Mouse (Mus musculus): ENCODE data around the gene Tlk1. TPM values are rescaled to one million over a fixed set of nuclear protein-coding genes. Genes with fewer than 3 reads are reported as not detected.

Gene Tlk1
- polyA plus RNA-seq, 1 experiment from 2014 or later: 27.0 TPM

DNA sequence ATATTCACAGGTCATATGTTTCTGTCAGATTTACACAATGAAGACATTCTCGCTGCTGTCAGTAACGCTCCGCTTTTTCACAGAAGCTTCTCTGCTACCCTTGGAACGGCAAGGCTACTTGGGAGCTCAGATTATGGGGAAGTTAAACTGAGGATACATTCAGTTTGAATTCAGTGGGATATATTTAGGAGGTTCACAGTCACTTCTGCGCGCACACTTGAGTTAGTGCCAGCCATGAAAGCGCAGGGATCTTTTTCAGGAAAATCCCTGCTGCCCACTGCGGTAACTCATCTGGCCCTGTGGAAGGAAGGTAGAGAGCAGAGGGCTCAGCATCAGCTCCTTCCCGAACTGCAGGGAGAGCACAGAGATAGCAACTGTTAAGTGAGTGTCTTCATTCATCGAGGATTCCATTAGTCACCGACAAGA, 27.3 kb upstream of the Tlk1 start:
- Histone ChIP-seq H3K4me1 (peaks cover 5% of the 10 kb centered on the region; the same call in 1 of the 2 replicates), H3K36me3 (no peaks in the 10 kb centered on the region), H3K4me3 (replicated peaks) (no peak overlapping the region), H3K27ac (no peak overlapping the region), H3K9ac (no peak overlapping the region), H3K27me3 (no peaks in the 10 kb centered on the region), H3K4me2 (peak overlapping the region; percentile 17), H3K9me3 (replicated peaks) (no peaks in the 10 kb centered on the region)
- WGBS: 38% methylated on average over 11 of the region's 11 CpGs
- peak; percentile 56; the same call in 1 of the 2 replicates for ATAC-seq (replicated peaks; ENCODE audit: low FRiP score)

DNA sequence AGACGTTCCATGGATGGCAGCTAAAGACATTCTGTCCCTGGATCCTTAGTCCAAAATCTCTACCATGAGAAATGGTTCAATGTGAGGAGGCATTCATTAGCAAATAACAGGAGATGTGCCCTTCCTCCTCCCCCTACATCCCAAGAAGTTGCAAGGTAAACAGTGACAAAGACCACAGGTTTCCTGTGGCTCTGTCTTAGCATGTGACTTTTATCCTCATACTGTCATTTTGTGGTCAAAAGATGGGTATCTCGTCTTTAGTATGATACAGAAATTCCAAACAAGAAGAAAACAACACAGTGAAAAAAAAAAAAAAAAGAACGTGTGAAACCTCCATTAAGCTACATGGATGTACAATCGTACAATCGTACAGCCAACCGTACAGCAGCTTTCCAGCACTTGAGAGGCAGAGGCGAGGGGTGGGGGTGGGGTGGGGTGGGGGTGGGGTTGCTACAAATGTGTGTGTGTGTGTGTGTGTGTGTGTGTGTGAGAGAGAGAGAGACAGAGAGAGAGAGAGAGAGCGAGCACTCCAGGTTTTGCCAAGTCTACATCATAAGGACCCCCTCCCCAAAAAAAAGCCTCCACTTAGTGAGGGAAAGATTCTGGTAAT, 26.8 kb upstream of the Tlk1 start:
- H3K4me2 ChIP-seq: no peak overlapping the region
- peaks cover 5% of the 10 kb centered on the region; the same call in 1 of the 2 replicates for H3K4me1 ChIP-seq
- H3K27me3 ChIP-seq: no peaks in the 10 kb centered on the region
- H3K9me3 ChIP-seq (replicated peaks): no peaks in the 10 kb centered on the region
- ATAC-seq (replicated peaks; ENCODE audit: low FRiP score): no peak
- H3K36me3 ChIP-seq: no peaks in the 10 kb centered on the region
- no peak overlapping the region for H3K4me3 ChIP-seq (replicated peaks)
- H3K27ac ChIP-seq: no peak overlapping the region
- no peak overlapping the region for H3K9ac ChIP-seq
- 66% methylated on average over 8 of the region's 8 CpGs for WGBS

- no peak overlapping the region for H3K27ac ChIP-seq
- H3K36me3 ChIP-seq: no peaks in the 10 kb centered on the region
- WGBS: 77% methylated on average over 2 of the region's 2 CpGs
- no peaks in the 10 kb centered on the region for H3K27me3 ChIP-seq
- no peak overlapping the region for H3K4me3 ChIP-seq (replicated peaks)
- H3K4me1 ChIP-seq: peaks cover 11% of the 10 kb centered on the region
- no peak overlapping the region for H3K4me2 ChIP-seq
- no peak overlapping the region for H3K9ac ChIP-seq
- no peak for ATAC-seq (replicated peaks; ENCODE audit: low FRiP score)
- no peaks in the 10 kb centered on the region for H3K9me3 ChIP-seq (replicated peaks)
Measured at GRCm38 (mm10) chr2:70845871-70846270, 20.3 kb upstream of the Tlk1 start.

DNA sequence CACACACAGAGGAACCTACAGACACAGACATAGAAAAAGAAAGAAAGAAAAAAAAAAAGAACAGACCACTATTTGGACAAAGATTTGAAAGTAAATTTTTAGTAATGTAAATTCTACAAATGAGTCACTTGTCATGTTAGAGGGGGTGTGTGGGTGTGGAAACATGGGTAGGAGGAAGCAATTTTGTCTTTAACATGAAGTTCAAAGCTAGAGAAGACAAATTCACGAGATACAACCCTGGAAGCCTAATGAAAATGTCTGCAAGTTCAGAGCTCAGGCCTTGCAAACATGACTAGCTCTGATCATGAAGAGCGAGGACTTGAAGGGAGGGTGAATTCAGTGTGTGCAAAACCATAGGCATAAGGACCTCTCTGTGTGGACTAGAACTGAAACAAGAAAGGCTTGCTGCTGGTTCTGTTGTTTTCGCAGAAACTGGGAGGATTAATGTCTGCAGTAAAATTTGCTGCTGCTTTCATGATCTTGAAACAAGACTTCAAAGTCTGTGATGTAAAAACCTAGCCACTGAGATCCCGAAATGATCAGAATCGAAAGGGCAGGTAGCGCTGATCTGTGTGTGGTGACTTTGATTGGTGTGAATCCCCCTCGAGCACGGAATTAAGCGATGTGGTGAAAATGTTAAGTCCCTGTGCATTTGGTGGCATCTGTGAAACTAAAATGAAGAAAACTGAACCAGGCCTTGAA, 19.3 kb upstream of the Tlk1 start:
- Histone ChIP-seq H3K27ac (no peak overlapping the region), H3K4me2 (no peak overlapping the region), H3K36me3 (no peaks in the 10 kb centered on the region), H3K27me3 (no peaks in the 10 kb centered on the region), H3K9ac (no peak overlapping the region), H3K4me1 (peaks cover 11% of the 10 kb centered on the region), H3K9me3 (replicated peaks) (no peaks in the 10 kb centered on the region), H3K4me3 (replicated peaks) (no peak overlapping the region)
- WGBS: 81% methylated on average over 9 of the region's 9 CpGs
- no peak for ATAC-seq (replicated peaks; ENCODE audit: low FRiP score)

DNA sequence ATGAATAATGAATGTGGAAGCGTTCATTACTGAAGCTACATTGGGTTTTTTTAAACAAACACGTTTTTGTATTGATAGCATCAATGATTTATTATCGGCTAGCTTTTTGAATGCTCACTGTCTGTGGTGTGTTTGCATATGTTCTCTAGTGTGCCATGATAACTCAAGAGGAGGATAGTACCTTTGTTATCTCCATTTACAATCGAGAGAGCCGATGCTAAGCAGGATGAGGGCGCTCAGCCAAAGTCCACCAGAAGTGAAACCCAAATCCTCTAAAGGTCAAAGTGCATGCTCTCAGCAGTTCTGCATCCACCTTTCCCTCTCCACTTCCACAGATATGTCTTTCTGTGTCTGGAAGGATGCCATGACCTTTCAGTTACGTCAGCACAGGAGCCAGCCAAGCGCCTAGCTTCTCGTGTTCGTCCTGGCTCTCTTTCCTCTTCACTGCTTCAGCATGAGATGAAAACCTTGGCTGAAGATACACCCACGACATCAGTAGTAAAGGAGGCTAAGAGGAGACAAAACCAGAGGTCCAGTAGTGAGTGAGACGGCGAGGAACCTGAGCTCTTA, 16.6 kb upstream of the Tlk1 start:
- Histone ChIP-seq H3K27ac (0 out of 2 replicates have a peak overlapping the region, but pooled peaks have one; percentile 27), H3K27me3 (no peaks in the 10 kb centered on the region), H3K9ac (no peak overlapping the region), H3K9me3 (replicated peaks) (no peaks in the 10 kb centered on the region), H3K4me1 (peaks cover 19% of the 10 kb centered on the region), H3K4me3 (replicated peaks) (no peak overlapping the region), H3K4me2 (peak overlapping the region; percentile 30), H3K36me3 (no peaks in the 10 kb centered on the region)
- WGBS: 24% methylated on average over 13 of the region's 13 CpGs
- 0 out of 2 replicates have a peak, but pooled peaks have one; percentile 40 for ATAC-seq (replicated peaks; ENCODE audit: low FRiP score)

DNA sequence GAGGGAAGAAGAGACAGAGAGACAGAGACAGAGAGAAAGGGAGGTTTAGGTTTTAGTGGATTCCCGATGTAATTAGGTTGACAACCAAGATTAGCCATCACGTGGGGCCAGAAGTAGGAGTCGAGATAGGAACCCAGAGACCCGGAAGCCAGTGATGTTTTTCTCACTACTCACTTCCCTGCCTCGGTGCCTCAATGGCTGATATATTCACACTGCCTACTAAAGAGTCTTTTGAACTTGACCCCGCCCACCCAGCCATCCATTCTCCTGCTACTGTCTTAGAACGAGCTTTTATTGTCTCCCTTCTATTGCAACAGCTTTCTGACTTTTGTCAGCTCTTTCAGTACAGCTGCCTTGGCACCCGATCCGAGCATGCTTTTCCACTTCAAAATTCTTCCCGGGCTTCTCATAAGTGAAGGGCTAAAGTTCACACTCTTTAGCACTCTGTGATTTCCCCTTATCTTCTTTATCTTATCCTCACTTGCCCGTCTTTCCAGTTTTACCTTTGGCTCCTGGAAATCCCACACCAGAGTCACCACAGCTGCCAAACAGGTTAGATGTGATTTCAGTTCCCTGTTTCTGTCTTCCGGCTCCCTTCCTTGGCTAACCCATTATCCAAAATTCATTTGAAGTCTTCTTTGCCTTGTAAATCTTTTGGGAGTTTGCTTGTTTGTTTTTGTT, 13.1 kb upstream of the Tlk1 start:
- no peaks in the 10 kb centered on the region for H3K9me3 ChIP-seq (replicated peaks)
- 29% methylated on average over 12 of the region's 12 CpGs for WGBS
- H3K27ac ChIP-seq: no peak overlapping the region
- no peak for ATAC-seq (replicated peaks; ENCODE audit: low FRiP score)
- H3K4me2 ChIP-seq: 0 out of 2 replicates have a peak overlapping the region, but pooled peaks have one; percentile 12
- no peak overlapping the region for H3K4me3 ChIP-seq (replicated peaks)
- H3K4me1 ChIP-seq: peaks cover 19% of the 10 kb centered on the region
- H3K36me3 ChIP-seq: no peaks in the 10 kb centered on the region
- H3K9ac ChIP-seq: no peak overlapping the region
- no peaks in the 10 kb centered on the region for H3K27me3 ChIP-seq

DNA sequence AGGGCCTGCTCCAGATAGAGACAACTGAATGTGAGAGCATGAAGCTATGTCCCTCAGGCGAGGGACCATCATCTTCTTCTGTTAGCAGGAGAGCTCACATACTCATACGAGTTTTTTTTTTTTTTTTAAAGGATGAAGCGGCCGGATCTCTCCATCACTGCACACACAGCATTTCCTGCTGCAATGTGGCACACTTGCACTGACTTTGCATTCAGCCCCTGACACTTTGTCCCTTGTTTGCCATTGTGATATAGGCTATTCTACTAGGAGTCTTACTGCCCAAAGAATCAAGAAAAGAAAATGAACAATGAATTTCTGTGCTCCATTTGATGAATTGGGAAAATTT, 10.8 kb upstream of the Tlk1 start:
- H3K4me1 ChIP-seq: peaks cover 10% of the 10 kb centered on the region; the same call in 1 of the 2 replicates
- H3K4me2 ChIP-seq: no peak overlapping the region
- WGBS: 60% methylated on average over 4 of the region's 4 CpGs
- H3K9ac ChIP-seq: no peak overlapping the region
- no peaks in the 10 kb centered on the region for H3K9me3 ChIP-seq (replicated peaks)
- no peaks in the 10 kb centered on the region for H3K27me3 ChIP-seq
- H3K36me3 ChIP-seq: no peaks in the 10 kb centered on the region
- no peak overlapping the region for H3K4me3 ChIP-seq (replicated peaks)
- no peak overlapping the region for H3K27ac ChIP-seq
- ATAC-seq (replicated peaks; ENCODE audit: low FRiP score): no peak

GRCm38 (mm10) chr2:70835641-70836305, 10.2 kb upstream of the Tlk1 start:
- WGBS: 69% methylated on average over 9 of the region's 9 CpGs
- Histone ChIP-seq H3K27ac (no peak overlapping the region), H3K4me2 (no peak overlapping the region), H3K4me1 (peaks cover 8% of the 10 kb centered on the region; the same call in 1 of the 2 replicates), H3K27me3 (no peaks in the 10 kb centered on the region), H3K9me3 (replicated peaks) (no peaks in the 10 kb centered on the region), H3K4me3 (replicated peaks) (no peak overlapping the region), H3K36me3 (no peaks in the 10 kb centered on the region), H3K9ac (no peak overlapping the region)
- no peak for ATAC-seq (replicated peaks; ENCODE audit: low FRiP score)

- no peak overlapping the region for H3K4me3 ChIP-seq (replicated peaks)
- 81% methylated on average over 2 of the region's 2 CpGs for WGBS
- H3K36me3 ChIP-seq: no peaks in the 10 kb centered on the region
- no peak for ATAC-seq (replicated peaks; ENCODE audit: low FRiP score)
- no peaks in the 10 kb centered on the region for H3K9me3 ChIP-seq (replicated peaks)
- no peak overlapping the region for H3K27ac ChIP-seq
- H3K4me1 ChIP-seq: peaks cover 8% of the 10 kb centered on the region; the same call in 1 of the 2 replicates
- no peak overlapping the region for H3K9ac ChIP-seq
- H3K27me3 ChIP-seq: no peaks in the 10 kb centered on the region
- no peak overlapping the region for H3K4me2 ChIP-seq
Measured at GRCm38 (mm10) chr2:70835209-70835608, 9.7 kb upstream of the Tlk1 start.

GRCm38 (mm10) chr2:70833261-70833660, 7.7 kb upstream of the Tlk1 start:
- Histone ChIP-seq H3K9ac (no peak overlapping the region), H3K27me3 (no peaks in the 10 kb centered on the region), H3K9me3 (replicated peaks) (no peaks in the 10 kb centered on the region), H3K4me2 (no peak overlapping the region), H3K27ac (no peak overlapping the region), H3K4me1 (no peaks in the 10 kb centered on the region), H3K4me3 (replicated peaks) (no peak overlapping the region), H3K36me3 (no peaks in the 10 kb centered on the region)
- 65% methylated on average over 1 of the region's 1 CpGs for WGBS
- no peak for ATAC-seq (replicated peaks; ENCODE audit: low FRiP score)

DNA sequence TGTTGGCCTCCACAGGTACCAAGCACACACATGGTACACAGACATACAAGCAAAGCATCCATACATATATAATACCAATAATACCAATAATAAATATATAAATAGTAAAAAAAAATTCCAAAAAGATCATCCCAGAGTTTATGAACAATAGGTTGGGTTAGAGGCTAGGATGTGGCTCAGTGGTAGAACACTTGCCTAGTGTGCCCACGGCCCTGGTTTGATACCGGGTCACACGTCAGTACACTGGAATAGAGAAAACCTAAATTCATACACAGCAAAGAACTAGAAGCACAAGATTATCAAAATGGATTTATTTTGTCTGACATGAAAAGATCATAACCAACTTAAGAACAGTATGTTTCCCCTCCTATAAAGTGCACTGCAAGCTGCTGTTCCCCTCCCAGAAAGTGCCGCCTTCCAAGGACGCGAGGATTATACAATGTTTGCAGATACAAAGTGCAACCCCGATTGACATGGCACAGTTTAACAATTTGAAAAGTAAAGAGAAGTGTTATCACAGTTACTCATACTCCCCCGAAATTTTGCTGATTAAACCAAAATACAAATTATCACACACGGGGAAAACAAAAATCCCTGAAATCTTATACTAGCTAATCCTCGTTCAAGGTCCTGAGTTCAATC, 6.3 kb upstream of the Tlk1 start:
- 84% methylated on average over 10 of the region's 10 CpGs for WGBS
- no peaks in the 10 kb centered on the region for H3K4me1 ChIP-seq
- H3K9ac ChIP-seq: no peak overlapping the region
- no peak overlapping the region for H3K4me2 ChIP-seq
- H3K36me3 ChIP-seq: no peaks in the 10 kb centered on the region
- ATAC-seq (replicated peaks; ENCODE audit: low FRiP score): no peak
- no peak overlapping the region for H3K27ac ChIP-seq
- no peaks in the 10 kb centered on the region for H3K9me3 ChIP-seq (replicated peaks)
- H3K27me3 ChIP-seq: no peaks in the 10 kb centered on the region
- H3K4me3 ChIP-seq (replicated peaks): no peak overlapping the region
